Mouse (Mus musculus): ENCODE data around the gene 1190005I06Rik. TPM values are rescaled to one million over a fixed set of nuclear protein-coding genes. Genes with fewer than 3 reads are reported as not detected.

The 1190005I06Rik gene
- total and polyA plus RNA-seq, 2 experiments: 11.9 to 12.0 TPM

DNA sequence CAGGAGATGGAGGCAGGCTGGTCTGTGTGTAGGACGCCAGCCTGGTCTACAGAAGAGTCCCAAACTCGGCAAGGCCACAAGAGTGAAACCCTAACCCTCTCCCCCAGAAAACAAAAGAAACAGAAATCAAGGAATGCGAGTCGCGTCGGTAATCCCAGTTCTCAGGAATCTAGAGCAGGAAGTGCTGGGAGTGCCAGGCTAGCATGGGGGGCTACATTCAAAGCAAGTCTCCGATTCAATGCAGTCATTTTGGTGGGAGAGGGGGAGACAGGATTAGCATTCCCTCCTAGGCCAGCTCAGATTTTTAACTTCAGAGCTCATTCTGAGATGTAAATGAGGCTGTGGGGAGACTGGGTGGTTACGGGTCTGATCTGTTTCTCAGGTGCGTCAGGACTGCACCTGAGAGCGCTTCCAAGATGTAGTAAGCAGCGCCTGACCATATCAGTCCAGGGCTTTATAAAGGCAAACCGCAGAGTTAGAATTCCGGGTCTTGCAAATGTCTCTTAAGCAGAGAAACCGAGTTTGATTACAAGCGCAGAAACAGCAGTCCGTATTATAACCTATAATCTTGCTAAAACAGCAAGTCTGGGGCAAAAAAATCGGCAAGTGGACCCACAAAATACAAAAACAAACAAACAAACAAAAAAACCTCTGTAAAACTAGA is 19.5 kb upstream of the 1190005I06Rik start:
- peaks cover 10% of the 10 kb centered on the region; the same call in 1 of the 2 replicates for H3K36me3 ChIP-seq (ENCODE audit: control insufficient read depth, insufficient read depth, low read length)
- H3K4me3 ChIP-seq (ENCODE audit: insufficient read depth, low read depth, low read length): peak overlapping the region; percentile 25
- H3K79me2 ChIP-seq (ENCODE audit: control insufficient read depth, insufficient read depth, low read length): peaks cover 35% of the 10 kb centered on the region
- no peak for TF ChIP-seq CTCF (IDR thresholded peaks at IDR 0.05; ENCODE audit: low read depth, low read length)
- no peak for TF ChIP-seq POLR2A (IDR thresholded peaks at IDR 0.05; ENCODE audit: extremely low read depth, insufficient read depth, low read length)
- H3K27ac ChIP-seq (replicated peaks; ENCODE audit: insufficient read depth, low read depth, low read length): no peak overlapping the region
- DNase-seq (ENCODE audit: extremely low read depth, low read depth, low spot score): peak; percentile 13
- WGBS: 12% methylated on average over 17 of the region's 17 CpGs
- H3K9ac ChIP-seq (ENCODE audit: low read depth, low read length): peak overlapping the region; percentile 56
- H3K4me1 ChIP-seq (ENCODE audit: control insufficient read depth, insufficient read depth, low read length): peaks cover 20% of the 10 kb centered on the region
- H3K27me3 ChIP-seq (ENCODE audit: control insufficient read depth, insufficient read depth, low read length): no peaks in the 10 kb centered on the region

DNA sequence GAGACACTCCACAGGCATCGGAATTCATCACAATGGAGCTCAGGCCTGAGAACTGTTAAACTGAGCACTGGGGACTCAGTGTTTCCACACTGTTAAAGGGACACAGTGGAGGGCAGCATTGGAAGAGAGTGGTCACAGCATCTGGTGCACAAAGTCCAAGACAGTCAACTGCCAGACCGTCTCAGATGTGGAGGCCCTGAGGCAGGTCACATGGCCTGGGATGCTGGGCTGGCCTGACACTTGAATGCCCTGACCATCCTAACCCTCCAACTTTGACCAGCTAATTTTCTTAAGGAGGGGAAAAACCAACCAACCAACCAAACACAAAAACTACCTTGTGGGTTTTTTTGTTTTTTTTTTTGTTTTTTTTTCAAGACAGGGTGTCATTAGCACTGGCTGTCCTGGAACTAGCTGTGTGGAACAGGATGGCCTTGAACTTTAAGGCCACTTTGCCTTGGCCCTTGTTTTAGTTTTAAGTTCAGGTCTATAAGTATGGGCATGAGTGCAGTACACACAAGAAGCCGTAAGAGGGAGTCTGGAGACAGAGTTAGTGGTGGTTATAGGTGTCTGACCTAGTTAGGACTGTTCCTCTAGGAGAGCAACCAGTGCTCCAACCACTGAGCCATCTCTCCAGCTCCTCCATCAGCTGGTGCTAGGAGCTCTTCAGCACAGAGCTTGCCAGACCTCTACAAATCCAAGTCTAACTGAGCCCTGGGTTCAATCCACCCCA is 18.5 kb upstream of the 1190005I06Rik start:
- Histone ChIP-seq H3K79me2 (ENCODE audit: control insufficient read depth, insufficient read depth, low read length) (peaks cover 35% of the 10 kb centered on the region), H3K27me3 (ENCODE audit: control insufficient read depth, insufficient read depth, low read length) (no peaks in the 10 kb centered on the region), H3K9ac (ENCODE audit: low read depth, low read length) (no peak overlapping the region), H3K36me3 (ENCODE audit: control insufficient read depth, insufficient read depth, low read length) (peaks cover 4% of the 10 kb centered on the region; the same call in 1 of the 2 replicates), H3K4me3 (ENCODE audit: insufficient read depth, low read depth, low read length) (no peak overlapping the region), H3K4me1 (ENCODE audit: control insufficient read depth, insufficient read depth, low read length) (peaks cover 20% of the 10 kb centered on the region), H3K27ac (replicated peaks; ENCODE audit: insufficient read depth, low read depth, low read length) (no peak overlapping the region)
- WGBS: 50% methylated on average over 3 of the region's 3 CpGs
- TF ChIP-seq CTCF (IDR thresholded peaks at IDR 0.05; ENCODE audit: low read depth, low read length): no peak
- TF ChIP-seq POLR2A (IDR thresholded peaks at IDR 0.05; ENCODE audit: extremely low read depth, insufficient read depth, low read length): no peak
- peak; percentile 53 for DNase-seq (ENCODE audit: extremely low read depth, low read depth, low spot score)

DNA sequence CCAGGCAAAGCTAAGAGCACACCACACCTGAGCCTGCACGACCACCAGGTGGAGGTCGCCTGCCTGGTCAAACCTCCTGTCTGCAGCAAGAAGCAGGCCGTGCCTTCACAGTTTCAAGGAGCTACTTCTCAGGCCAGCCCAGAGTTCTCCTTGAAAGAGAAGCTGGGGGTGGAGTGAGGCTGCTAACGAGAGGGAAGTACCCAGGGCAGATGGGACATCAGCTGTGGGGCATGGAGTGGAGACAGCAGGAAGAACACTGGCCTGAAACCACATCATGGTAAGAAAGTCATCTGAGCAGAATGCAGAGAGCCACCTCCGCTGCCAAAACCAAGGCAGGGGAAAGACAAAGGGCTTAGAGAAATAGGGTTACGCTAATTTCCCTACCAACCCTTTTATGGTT is 17.1 kb upstream of the 1190005I06Rik start:
- H3K9ac ChIP-seq (ENCODE audit: low read depth, low read length): no peak overlapping the region
- WGBS: 88% methylated on average over 6 of the region's 6 CpGs
- H3K79me2 ChIP-seq (ENCODE audit: control insufficient read depth, insufficient read depth, low read length): peaks cover 38% of the 10 kb centered on the region
- no peaks in the 10 kb centered on the region for H3K36me3 ChIP-seq (ENCODE audit: control insufficient read depth, insufficient read depth, low read length)
- H3K4me3 ChIP-seq (ENCODE audit: insufficient read depth, low read depth, low read length): no peak overlapping the region
- peak; percentile 16 for DNase-seq (ENCODE audit: extremely low read depth, low read depth, low spot score)
- no peak overlapping the region for H3K27ac ChIP-seq (replicated peaks; ENCODE audit: insufficient read depth, low read depth, low read length)
- no peak for TF ChIP-seq POLR2A (IDR thresholded peaks at IDR 0.05; ENCODE audit: extremely low read depth, insufficient read depth, low read length)
- no peak for TF ChIP-seq CTCF (IDR thresholded peaks at IDR 0.05; ENCODE audit: low read depth, low read length)
- H3K4me1 ChIP-seq (ENCODE audit: control insufficient read depth, insufficient read depth, low read length): peaks cover 20% of the 10 kb centered on the region
- no peaks in the 10 kb centered on the region for H3K27me3 ChIP-seq (ENCODE audit: control insufficient read depth, insufficient read depth, low read length)

DNA sequence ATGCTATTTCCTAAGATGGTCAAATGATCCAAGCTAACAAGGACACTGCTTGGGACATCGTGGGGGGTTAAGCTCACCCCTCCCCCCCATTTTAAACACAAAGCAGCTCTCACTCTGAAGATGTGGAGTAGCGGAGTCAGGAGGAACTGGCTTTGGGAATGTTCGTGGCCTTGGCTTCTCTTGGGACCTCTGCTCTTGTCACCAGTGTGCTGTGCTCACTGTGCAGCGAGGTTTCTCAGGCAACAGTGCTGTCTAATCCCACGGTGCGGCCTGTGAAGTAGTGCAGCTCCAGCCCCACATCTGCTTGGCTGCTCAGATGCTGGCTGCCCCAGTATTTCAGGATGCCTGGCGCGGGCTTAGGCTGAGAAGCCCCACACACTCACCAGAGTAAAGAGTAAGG is 10.0 kb upstream of the 1190005I06Rik start:
- no peaks in the 10 kb centered on the region for H3K27me3 ChIP-seq (ENCODE audit: control insufficient read depth, insufficient read depth, low read length)
- peaks cover 6% of the 10 kb centered on the region; the same call in 1 of the 2 replicates for H3K79me2 ChIP-seq (ENCODE audit: control insufficient read depth, insufficient read depth, low read length)
- H3K4me1 ChIP-seq (ENCODE audit: control insufficient read depth, insufficient read depth, low read length): no peaks in the 10 kb centered on the region
- peaks cover 10% of the 10 kb centered on the region for H3K36me3 ChIP-seq (ENCODE audit: control insufficient read depth, insufficient read depth, low read length)
- DNase-seq (ENCODE audit: extremely low read depth, low read depth, low spot score): no peak
- TF ChIP-seq CTCF (IDR thresholded peaks at IDR 0.05; ENCODE audit: low read depth, low read length): no peak
- no peak for TF ChIP-seq POLR2A (IDR thresholded peaks at IDR 0.05; ENCODE audit: extremely low read depth, insufficient read depth, low read length)
- 95% methylated on average over 8 of the region's 8 CpGs for WGBS
- H3K9ac ChIP-seq (ENCODE audit: low read depth, low read length): no peak overlapping the region
- H3K4me3 ChIP-seq (ENCODE audit: insufficient read depth, low read depth, low read length): no peak overlapping the region
- no peak overlapping the region for H3K27ac ChIP-seq (replicated peaks; ENCODE audit: insufficient read depth, low read depth, low read length)

DNA sequence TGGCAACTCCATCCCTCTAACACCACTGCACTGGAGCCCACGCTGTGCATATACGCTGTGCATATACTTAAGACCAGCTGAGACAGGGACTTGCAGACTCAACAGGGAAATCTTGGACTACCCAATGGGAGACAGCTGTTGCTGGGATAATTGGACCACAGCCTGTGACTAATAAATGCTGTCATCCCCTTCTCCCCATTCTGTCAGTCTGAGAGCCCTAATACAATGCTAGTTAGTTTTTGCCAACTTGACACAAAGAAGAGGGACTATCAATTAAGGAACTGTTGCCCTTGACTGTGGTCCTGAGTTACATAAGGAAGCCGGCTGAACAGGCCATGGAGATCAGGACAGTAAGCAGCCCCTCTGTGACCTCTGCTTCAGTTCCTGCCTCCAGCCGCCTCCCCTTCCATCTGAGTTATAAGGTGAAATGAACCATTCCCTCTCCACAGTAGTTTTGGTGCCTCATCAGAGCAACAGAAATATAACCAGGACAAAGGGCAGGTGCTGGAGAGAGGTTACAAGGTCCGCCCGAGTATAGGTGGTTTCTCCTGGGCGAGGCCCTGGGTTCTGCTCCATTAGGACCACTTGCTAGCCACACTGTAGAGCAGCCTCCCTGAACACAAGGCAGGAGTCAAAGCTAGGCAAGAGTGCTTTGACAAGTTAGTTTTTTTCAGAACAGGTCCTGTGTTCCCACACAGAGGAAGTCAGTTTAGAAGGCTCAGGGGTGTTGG is 9.1 kb upstream of the 1190005I06Rik start:
- no peak for DNase-seq (ENCODE audit: extremely low read depth, low read depth, low spot score)
- H3K79me2 ChIP-seq (ENCODE audit: control insufficient read depth, insufficient read depth, low read length): peaks cover 3% of the 10 kb centered on the region; the same call in 1 of the 2 replicates
- WGBS: 93% methylated on average over 7 of the region's 7 CpGs

More for the DNA sequence above, 9.1 kb upstream of the 1190005I06Rik start:
- Histone ChIP-seq H3K4me1 (ENCODE audit: control insufficient read depth, insufficient read depth, low read length) (no peaks in the 10 kb centered on the region), H3K27me3 (ENCODE audit: control insufficient read depth, insufficient read depth, low read length) (no peaks in the 10 kb centered on the region), H3K27ac (replicated peaks; ENCODE audit: insufficient read depth, low read depth, low read length) (no peak overlapping the region), H3K36me3 (ENCODE audit: control insufficient read depth, insufficient read depth, low read length) (peaks cover 10% of the 10 kb centered on the region), H3K9ac (ENCODE audit: low read depth, low read length) (no peak overlapping the region), H3K4me3 (ENCODE audit: insufficient read depth, low read depth, low read length) (no peak overlapping the region)
- TF ChIP-seq POLR2A (IDR thresholded peaks at IDR 0.05; ENCODE audit: extremely low read depth, insufficient read depth, low read length) (no peak), CTCF (IDR thresholded peaks at IDR 0.05; ENCODE audit: low read depth, low read length) (no peak)

Data from liver, adult 2 months (tissue).